Mouse (Mus musculus) ES-Bruce4 (cell line): ENCODE data around the gene Slc38a7.

Experiments used
- CTCF ChIP-seq: IDR thresholded peaks from one replicate; pipeline ENCODE4 v1.8.1; 2011; ENCODE audit warnings: low read depth, low read length
- EP300 ChIP-seq: IDR thresholded peaks from 2 replicates; pipeline ENCODE4 v1.6.1; 2011; ENCODE audit warnings: low read depth, low read length; ENCODE audit not compliant: insufficient read depth
- POLR2A ChIP-seq: IDR thresholded peaks from one replicate; pipeline ENCODE4 v1.8.1; 2011; ENCODE audit warnings: low read length; ENCODE audit not compliant: insufficient read depth

- TF ChIP-seq CTCF = no peak
- no peak for TF ChIP-seq POLR2A
- no peak for TF ChIP-seq EP300
These were observed 30.6 kb downstream of the Slc38a7 start for GRCm38 (mm10) chr8:95822699-95823098.
